Mouse (Mus musculus): ENCODE data around the gene Dbil5. TPM values are rescaled to one million over a fixed set of nuclear protein-coding genes. Genes with fewer than 3 reads are reported as not detected.

The Dbil5 gene
- total and polyA plus RNA-seq, 3 experiments: 0.72 to 0.73 TPM; not detected in 1

Other genes with a start within 250 kb of the Dbil5 start
- gene 1700016K19Rik, start 217.7 kb upstream of the Dbil5 start, total RNA-seq (2021): not detected
- gene 1700016K19Rik, start 217.7 kb upstream of the Dbil5 start, polyA plus RNA-seq (2012; rRNA removed): not detected in 2 replicates
- 10 to 100 TPM; 14.8 to 29.8 TPM for gene Rflnb, start 189.8 kb upstream of the Dbil5 start, total RNA-seq (2021)
- gene Rflnb, start 189.8 kb upstream of the Dbil5 start, polyA plus RNA-seq (2012; rRNA removed): 23.1 and 30.5 TPM in 2 replicates
- gene Vps53, start 38.0 kb upstream of the Dbil5 start, total RNA-seq (2021): 10 to 100 TPM; 51.6 to 61.2 TPM
- 12.9 and 20.2 TPM in 2 replicates for gene Vps53, start 38.0 kb upstream of the Dbil5 start, polyA plus RNA-seq (2012; rRNA removed)
- gene Fam57a, start 37.9 kb upstream of the Dbil5 start, total RNA-seq (2021): 1 to 10 TPM; 5.6 to 5.8 TPM
- gene Fam57a, start 37.9 kb upstream of the Dbil5 start, polyA plus RNA-seq (2012; rRNA removed): 7.3 and 9.8 TPM in 2 replicates
- gene Gemin4, start 56 bp downstream of the Dbil5 start, total RNA-seq (2021): 1 to 10 TPM; 5.4 to 9.1 TPM
- 4.5 and 5.9 TPM in 2 replicates for gene Gemin4, start 56 bp downstream of the Dbil5 start, polyA plus RNA-seq (2012; rRNA removed)
- 10 to 100 TPM; 18.1 to 21.3 TPM for gene Mrm3, start 26.1 kb downstream of the Dbil5 start, total RNA-seq (2021)
- 10.4 and 13.0 TPM in 2 replicates for gene Mrm3, start 26.1 kb downstream of the Dbil5 start, polyA plus RNA-seq (2012; rRNA removed)
- 10 to 100 TPM; 76.3 to 86.1 TPM for gene Glod4, start 26.1 kb downstream of the Dbil5 start, total RNA-seq (2021)
- 1.7 TPM in 2 replicates for gene Glod4, start 26.1 kb downstream of the Dbil5 start, polyA plus RNA-seq (2012; rRNA removed)
- gene Nxn, start 181.5 kb downstream of the Dbil5 start, total RNA-seq (2021): 10 to 100 TPM; 28.9 to 31.6 TPM
- 21.5 and 25.2 TPM in 2 replicates for gene Nxn, start 181.5 kb downstream of the Dbil5 start, polyA plus RNA-seq (2012; rRNA removed)
- gene Timm22, start 189.3 kb downstream of the Dbil5 start, total RNA-seq (2021): 10 to 100 TPM; 37.9 to 53.7 TPM
- 13.8 and 21.4 TPM in 2 replicates for gene Timm22, start 189.3 kb downstream of the Dbil5 start, polyA plus RNA-seq (2012; rRNA removed)